Mouse (Mus musculus) liver, embryonic 14.5 days (tissue): ENCODE data around the gene Mbd6.

ENCODE experiments used
- CTCF ChIP-seq: IDR thresholded peaks from 2 replicates; pipeline ENCODE4 v1.5.1; 2016; ENCODE audit warnings: antibody characterized with exemption, low read depth, control low read depth
- EP300 ChIP-seq: IDR thresholded peaks from 2 replicates; pipeline ENCODE4 v1.6.1; 2016; ENCODE audit warnings: antibody characterized with exemption, low read depth

GRCm38 (mm10) chr10:127287271-127287935 lies 1.4 kb downstream of the Mbd6 start:
- TF ChIP-seq CTCF (no peak), EP300 (no peak)
